Mouse (Mus musculus): Measurements from ENCODE around the gene Samsn1.

DNA sequence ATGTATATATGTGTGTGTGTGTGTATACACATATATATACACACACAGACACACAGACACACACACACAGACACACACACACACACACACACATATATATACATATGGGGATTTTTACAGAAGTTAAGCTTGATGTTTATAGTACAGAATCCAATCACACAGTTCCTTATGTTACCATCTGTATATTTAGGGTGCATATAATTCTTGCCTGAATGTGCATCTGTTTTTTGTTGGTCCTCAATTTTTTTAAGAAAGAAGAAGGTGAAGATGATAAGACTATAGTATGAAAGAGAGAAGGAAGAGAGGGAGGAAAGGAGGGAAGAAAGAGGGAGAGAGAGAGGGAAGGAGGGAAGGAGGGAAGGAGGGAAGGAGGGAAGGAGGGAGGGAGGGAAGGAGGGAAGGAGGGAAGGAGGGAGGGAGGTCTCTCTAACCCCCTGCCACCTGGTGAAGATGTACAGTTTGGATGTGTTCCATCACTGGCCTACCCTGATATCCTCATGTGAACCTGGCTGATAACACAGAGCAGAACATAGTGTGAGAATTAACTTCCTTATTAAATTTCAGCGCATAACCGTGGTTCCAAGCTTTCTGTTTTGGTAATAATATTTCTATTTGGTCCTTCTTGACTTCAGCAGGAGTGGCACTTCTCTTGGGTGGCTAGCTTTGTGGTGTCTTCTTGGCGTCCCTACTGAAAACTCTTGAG, 19.1 kb downstream of the Samsn1 start:
- TF ChIP-seq CTCF (IDR thresholded peaks at IDR 0.05; ENCODE audit: low read depth, low read length) (no peak), POLR2A (IDR thresholded peaks at IDR 0.05; ENCODE audit: extremely low read depth, insufficient read depth, low read length) (no peak)

Measured in liver, adult 2 months (tissue).